Comparison of ENCODE assay signal across 7 mouse cellular contexts in genomic region chr10:116950886-116951285, GRCm38 (mm10). TPM values are rescaled to one million over a fixed set of nuclear protein-coding genes. Genes with fewer than 3 reads are reported as not detected.
DNase-seq lines count a peak whose midpoint lies in the region; ATAC-seq and TF ChIP-seq lines count a peak whose summit lies in the region.

No protein-coding gene starts in this region.

- no peak for DNase-seq in lung, postnatal 0 days (ENCODE audit: low spot score)
- no peak for DNase-seq in lung, postnatal 36 days
- no peak for DNase-seq in limb, embryonic 10.5 days (ENCODE audit: low spot score)
- DNase-seq in retina, embryonic 14.5 days (ENCODE audit: low spot score), result peak; percentile 15
- DNase-seq in gastrocnemius, postnatal 25 days, result no peak
- DNase-seq in layer of hippocampus, adult 8-10 months (ENCODE audit: low spot score in 2 of 2), result no peak

- H3K4me1 ChIP-seq in lung, postnatal 0 days (ENCODE audit: insufficient read depth, low read depth, low read length), result no peaks in the 10 kb centered on the region
- peaks cover 25% of the 10 kb centered on the region for H3K4me1 ChIP-seq in embryonic facial prominence, embryonic 13.5 days
- peaks cover 36% of the 10 kb centered on the region for H3K4me1 ChIP-seq in limb, embryonic 10.5 days

- no peak for TF ChIP-seq CTCF in lung, postnatal 0 days (IDR thresholded peaks at IDR 0.05)

- no peak overlapping the region for H3K27ac ChIP-seq in lung, postnatal 0 days (ENCODE audit: low read length)
- H3K27ac ChIP-seq in embryonic facial prominence, embryonic 13.5 days, result no peak overlapping the region
- peak overlapping the region; percentile 91 for H3K27ac ChIP-seq in limb, embryonic 10.5 days

- no peaks in the 10 kb centered on the region for H3K9me3 ChIP-seq in lung, postnatal 0 days (ENCODE audit: low read length)
- peaks cover 5% of the 10 kb centered on the region for H3K9me3 ChIP-seq in embryonic facial prominence, embryonic 13.5 days
- no peaks in the 10 kb centered on the region for H3K9me3 ChIP-seq in limb, embryonic 10.5 days (replicated peaks)

- H3K4me2 ChIP-seq in lung, postnatal 0 days (replicated peaks; ENCODE audit: low read depth, low read length), result peak overlapping the region; percentile 85
- H3K4me2 ChIP-seq in embryonic facial prominence, embryonic 13.5 days, result peak overlapping the region; percentile 77

- ATAC-seq in lung, postnatal 0 days, result no peak
- no peak for ATAC-seq in embryonic facial prominence, embryonic 13.5 days (ENCODE audit: insufficient number of reproducible peaks, insufficient read depth, low FRiP score, low TSS enrichment, low read depth)

- 16% methylated on average over 5 of the region's 5 CpGs for WGBS in lung, postnatal 0 days
- 28% methylated on average over 5 of the region's 5 CpGs for WGBS in embryonic facial prominence, embryonic 13.5 days
- 24% methylated on average over 5 of the region's 5 CpGs for WGBS in limb, embryonic 10.5 days

- H3K9ac ChIP-seq in lung, postnatal 0 days (replicated peaks; ENCODE audit: low read depth), result no peak overlapping the region
- no peak overlapping the region for H3K9ac ChIP-seq in embryonic facial prominence, embryonic 13.5 days

- no peaks in the 10 kb centered on the region for H3K36me3 ChIP-seq in lung, postnatal 0 days (ENCODE audit: insufficient read depth, low read length)
- H3K36me3 ChIP-seq in embryonic facial prominence, embryonic 13.5 days, result 0 out of 2 replicates have a peak, but pooled peaks cover 2% of the 10 kb centered on the region
- H3K36me3 ChIP-seq in limb, embryonic 10.5 days, result peaks cover 3% of the 10 kb centered on the region; the same call in 1 of the 2 replicates

- no peaks in the 10 kb centered on the region for H3K27me3 ChIP-seq in lung, postnatal 0 days (replicated peaks; ENCODE audit: insufficient read depth, low read length)
- no peaks in the 10 kb centered on the region for H3K27me3 ChIP-seq in embryonic facial prominence, embryonic 13.5 days
- no peaks in the 10 kb centered on the region for H3K27me3 ChIP-seq in limb, embryonic 10.5 days (ENCODE audit: low read depth, poor library complexity, severe bottlenecking)

- TF ChIP-seq EP300 in lung, postnatal 0 days (IDR thresholded peaks at IDR 0.05), result no peak

- peak overlapping the region; percentile 84 for H3K4me3 ChIP-seq in lung, postnatal 0 days (ENCODE audit: low read depth, low read length)
- peak overlapping the region; percentile 77 for H3K4me3 ChIP-seq in embryonic facial prominence, embryonic 13.5 days
- peak overlapping the region; percentile 95 for H3K4me3 ChIP-seq in limb, embryonic 10.5 days

RNA-seq across cellular contexts. Expression of gene Rab3ip, which starts 0.3 kb away (rescaled TPM):
- polyA plus RNA-seq in lung, postnatal 0 days (2015; fragmentation: Nextera tagmentation; extraction: Ambion mirVana), result 29.5 and 34.2 TPM in 2 replicates
- polyA plus RNA-seq in embryonic facial prominence, embryonic 13.5 days (2015; fragmentation: Nextera tagmentation; extraction: Ambion mirVana), result 33.0 and 38.2 TPM in 2 replicates
- 36.7 and 40.0 TPM in 2 replicates for polyA plus RNA-seq in limb, embryonic 10.5 days (2016; fragmentation: Nextera tagmentation; extraction: Ambion mirVana)
- total RNA-seq in gastrocnemius, postnatal 25 days (2021), result 10 to 100 TPM; 20.3 to 22.9 TPM
- 10 to 100 TPM; 47.1 to 62.3 (median 58.9) TPM for total RNA-seq in layer of hippocampus, adult 8-10 months (2022)

RNA-seq across cellular contexts. Expression of gene Gm10271, which starts 21.5 kb away (rescaled TPM):
- not detected in 2 replicates for polyA plus RNA-seq in lung, postnatal 0 days (2015; fragmentation: Nextera tagmentation; extraction: Ambion mirVana)
- polyA plus RNA-seq in embryonic facial prominence, embryonic 13.5 days (2015; fragmentation: Nextera tagmentation; extraction: Ambion mirVana), result not detected in 2 replicates
- not detected in 2 replicates for polyA plus RNA-seq in limb, embryonic 10.5 days (2016; fragmentation: Nextera tagmentation; extraction: Ambion mirVana)
- not detected for total RNA-seq in gastrocnemius, postnatal 25 days (2021)
- not detected for total RNA-seq in layer of hippocampus, adult 8-10 months (2022)

RNA-seq across cellular contexts. Expression of gene Best3, which starts 35.2 kb away (rescaled TPM):
- polyA plus RNA-seq in lung, postnatal 0 days (2015; fragmentation: Nextera tagmentation; extraction: Ambion mirVana), result 0.15 and 0.43 TPM in 2 replicates
- polyA plus RNA-seq in embryonic facial prominence, embryonic 13.5 days (2015; fragmentation: Nextera tagmentation; extraction: Ambion mirVana), result 0.21 and 0.22 TPM in 2 replicates
- 0.05 TPM in 1 of 2 replicates, not detected in the other for polyA plus RNA-seq in limb, embryonic 10.5 days (2016; fragmentation: Nextera tagmentation; extraction: Ambion mirVana)
- 10 to 100 TPM; 18.2 to 18.6 TPM for total RNA-seq in gastrocnemius, postnatal 25 days (2021)
- total RNA-seq in layer of hippocampus, adult 8-10 months (2022), result 1 to 10 TPM; 1.5 to 2.8 (median 2.5) TPM

RNA-seq across cellular contexts. Expression of gene Myrfl, which starts 54.2 kb away (rescaled TPM):
- polyA plus RNA-seq in lung, postnatal 0 days (2015; fragmentation: Nextera tagmentation; extraction: Ambion mirVana), result not detected in 2 replicates
- 0.22 and 0.47 TPM in 2 replicates for polyA plus RNA-seq in embryonic facial prominence, embryonic 13.5 days (2015; fragmentation: Nextera tagmentation; extraction: Ambion mirVana)
- polyA plus RNA-seq in limb, embryonic 10.5 days (2016; fragmentation: Nextera tagmentation; extraction: Ambion mirVana), result 0.04 TPM in 1 of 2 replicates, not detected in the other
- total RNA-seq in gastrocnemius, postnatal 25 days (2021), result under 1 TPM in 1 of 2 experiments, not detected in 1; 0.18 TPM
- total RNA-seq in layer of hippocampus, adult 8-10 months (2022), result under 1 TPM in 2 of 4 experiments, not detected in 2; 0.14 to 0.47 TPM
